Mouse (Mus musculus) olfactory bulb, adult 2 months (tissue): ENCODE measurements at regions not wholly inside any gene's neighbourhood (a gene's known extent, or its start where the extent isn't known, plus 50 kb on each side); places are given as distances from the start of the nearest gene placed in this dataset.

ENCODE experiments used
- H3K27ac ChIP-seq: fragments of 200-500 bp; 2 replicates; pipeline ENCODE4 v1.5.1; 2012; ENCODE audit warnings: low read depth, low read length; ENCODE audit not compliant: insufficient read depth
- H3K4me1 ChIP-seq: fragments of 200-500 bp; 2 replicates; pipeline ENCODE4 v1.6.1; 2012; ENCODE audit warnings: low read length; ENCODE audit not compliant: control insufficient read depth, insufficient read depth
- H3K4me3 ChIP-seq: fragments of 200-500 bp; 2 replicates; pipeline ENCODE4 v1.5.1; 2012; ENCODE audit warnings: mild to moderate bottlenecking, low read depth, low read length, moderate library complexity; ENCODE audit not compliant: insufficient read depth
- CTCF ChIP-seq: fragments of 200-500 bp; IDR thresholded peaks from 2 replicates; pipeline ENCODE4 v1.5.1; 2012; ENCODE audit warnings: low read depth, mild to moderate bottlenecking, low read length, moderate library complexity; ENCODE audit not compliant: insufficient read depth
- POLR2A ChIP-seq: fragments of 200-500 bp; IDR thresholded peaks from 2 replicates; pipeline ENCODE4 v1.6.1; 2012; ENCODE audit warnings: mild to moderate bottlenecking, low read depth, low read length, moderate library complexity; ENCODE audit not compliant: insufficient read depth
- WGBS: fragments of 180-500 bp; shearing (Covaris S2); methylation state at CpG from one replicate; pipeline ENCODE4 v1.1.7; 2018; 5-methylcytosine and 5-hydroxymethylcytosine counted together

- no peak for TF ChIP-seq CTCF
- TF ChIP-seq POLR2A, result no peak
- 85% methylated on average over 17 of the region's 17 CpGs for WGBS
- H3K27ac ChIP-seq, result no peak overlapping the region
These were observed 53.8 kb upstream of the Coro2b start for GRCm38 (mm10) chr9:62590407-62591195.

GRCm38 (mm10) chr9:62591196-62591485 lies 54.3 kb upstream of the Coro2b start:
- peaks cover 8% of the 10 kb centered on the region; the same call in 1 of the 2 replicates for H3K4me1 ChIP-seq
- no peak for TF ChIP-seq POLR2A
- no peak for TF ChIP-seq CTCF
- no peak overlapping the region for H3K27ac ChIP-seq
- H3K4me3 ChIP-seq, result no peak overlapping the region
- WGBS, result 52% methylated on average over 6 of the region's 6 CpGs

More at GRCm38 (mm10) chr9:62590407-62591195, 53.8 kb upstream of the Coro2b start:
- H3K4me1 ChIP-seq, result peaks cover 8% of the 10 kb centered on the region; the same call in 1 of the 2 replicates
- H3K4me3 ChIP-seq, result no peak overlapping the region

- 0 out of 2 replicates have a peak, but pooled peaks cover 3% of the 10 kb centered on the region for H3K4me1 ChIP-seq
- H3K27ac ChIP-seq, result peak overlapping the region; percentile 60; the same call in 1 of the 2 replicates
- TF ChIP-seq POLR2A (no peak), CTCF (no peak)
- 28% methylated on average over 7 of the region's 7 CpGs for WGBS
- H3K4me3 ChIP-seq, result no peak overlapping the region
These were observed 61.2 kb upstream of the Coro2b start for GRCm38 (mm10) chr9:62598056-62598455.

- Histone ChIP-seq H3K27ac (no peak overlapping the region; the same call in 1 of the 2 replicates), H3K4me1 (0 out of 2 replicates have a peak, but pooled peaks cover 3% of the 10 kb centered on the region), H3K4me3 (no peak overlapping the region)
- 88% methylated on average over 5 of the region's 5 CpGs for WGBS
- TF ChIP-seq CTCF (no peak), POLR2A (no peak)
These were observed 62.1 kb upstream of the Coro2b start for GRCm38 (mm10) chr9:62598956-62599355.

- Histone ChIP-seq H3K4me3 (no peak overlapping the region), H3K27ac (no peak overlapping the region), H3K4me1 (peaks cover 5% of the 10 kb centered on the region; the same call in 1 of the 2 replicates)
- WGBS, result 92% methylated on average over 2 of the region's 2 CpGs
- TF ChIP-seq POLR2A (no peak), CTCF (no peak)
These were observed 67.1 kb upstream of the Itga11 start for GRCm38 (mm10) chr9:62610526-62610925.

- peaks cover 10% of the 10 kb centered on the region; the same call in 1 of the 2 replicates for H3K4me1 ChIP-seq
- WGBS, result 48% methylated on average over 2 of the region's 2 CpGs
- no peak overlapping the region for H3K27ac ChIP-seq
- no peak overlapping the region for H3K4me3 ChIP-seq
- TF ChIP-seq CTCF (no peak), POLR2A (no peak)
These were observed 66.2 kb upstream of the Itga11 start for GRCm38 (mm10) chr9:62611452-62611851.

GRCm38 (mm10) chr9:62613053-62613452 lies 64.6 kb upstream of the Itga11 start:
- Histone ChIP-seq H3K4me1 (peaks cover 10% of the 10 kb centered on the region; the same call in 1 of the 2 replicates), H3K4me3 (no peak overlapping the region), H3K27ac (no peak overlapping the region)
- TF ChIP-seq POLR2A (no peak), CTCF (no peak)
- WGBS, result 58% methylated on average over 2 of the region's 2 CpGs

- WGBS, result 86% methylated on average over 8 of the region's 8 CpGs
- Histone ChIP-seq H3K4me1 (peaks cover 10% of the 10 kb centered on the region; the same call in 1 of the 2 replicates), H3K4me3 (no peak overlapping the region), H3K27ac (no peak overlapping the region)
- TF ChIP-seq CTCF (no peak), POLR2A (no peak)
These were observed 63.8 kb upstream of the Itga11 start for GRCm38 (mm10) chr9:62613806-62614205.

GRCm38 (mm10) chr9:62614950-62615349 lies 62.7 kb upstream of the Itga11 start:
- H3K4me1 ChIP-seq, result peaks cover 10% of the 10 kb centered on the region; the same call in 1 of the 2 replicates
- H3K27ac ChIP-seq, result no peak overlapping the region
- TF ChIP-seq POLR2A (no peak), CTCF (no peak)
- WGBS, result 93% methylated on average over 4 of the region's 4 CpGs
- H3K4me3 ChIP-seq, result no peak overlapping the region
